Mouse (Mus musculus) gastrocnemius, adult 8-10 months (tissue): ENCODE results near the gene Lix1l. TPM values are rescaled to one million over a fixed set of nuclear protein-coding genes. Genes with fewer than 3 reads are reported as not detected.
A peak's percentile ranks its signal among the peaks of the same experiment; 100 is the strongest.
"Not testable (repeated sequence)": the region's sequence is repeated elsewhere in the genome, so short reads cannot be mapped to it uniquely, and the experiment has no call there.

Source experiments
- DNase-seq, 2 experiments: peaks; one replicate each; pipeline ENCODE4 v3.0.0; 2022; ENCODE audit warnings: low spot score in 2 of 2
- total RNA-seq, 4 experiments: library from RNA; stranded (reverse); gene quantifications; 2 replicates each; pipeline ENCODE4 v1.2.4; 2022

The Lix1l gene
- total RNA-seq, 4 experiments from 2014 or later, result 3.5 to 6.8 (median 4.4) TPM

- no peak for DNase-seq
Measured at GRCm38 (mm10) chr3:96581771-96582515, 19.0 kb upstream of the Lix1l start.

GRCm38 (mm10) chr3:96583386-96583785, 17.6 kb upstream of the Lix1l start:
- DNase-seq, result no peak

GRCm38 (mm10) chr3:96590657-96591056, 10.3 kb upstream of the Lix1l start:
- no peak for DNase-seq

GRCm38 (mm10) chr3:96593374-96593773, 7.6 kb upstream of the Lix1l start:
- no peak for DNase-seq

GRCm38 (mm10) chr3:96593790-96594560, 7.0 kb upstream of the Lix1l start, which contains the start of gene Polr3gl:
TSS of gene Polr3gl (minus strand) at chr3:96594181.
- peak; percentile 90 to 91 for DNase-seq

- no peak for DNase-seq
Measured at GRCm38 (mm10) chr3:96594851-96595250, 6.1 kb upstream of the Lix1l start.

- no peak for DNase-seq
Measured at GRCm38 (mm10) chr3:96595661-96596060, 5.3 kb upstream of the Lix1l start.

GRCm38 (mm10) chr3:96596228-96596707, 4.7 kb upstream of the Lix1l start, which contains the start of gene Ankrd34a:
TSS of gene Ankrd34a (plus strand) at chr3:96596636.
- peak; percentile 37 to 47 for DNase-seq

- no peak for DNase-seq
Measured at GRCm38 (mm10) chr3:96596855-96597254, 4.1 kb upstream of the Lix1l start.

GRCm38 (mm10) chr3:96597435-96597891, 3.5 kb upstream of the Lix1l start:
- DNase-seq, result peak in 1 of 2 experiments; percentile 15

GRCm38 (mm10) chr3:96598156-96599068, 2.5 kb upstream of the Lix1l start:
- peak; percentile 47 to 59 for DNase-seq

- no peak for DNase-seq
Measured at GRCm38 (mm10) chr3:96599069-96599393, 1.9 kb upstream of the Lix1l start.

- DNase-seq, result no peak
Measured at GRCm38 (mm10) chr3:96599411-96599810, 1.5 kb upstream of the Lix1l start.

GRCm38 (mm10) chr3:96601251-96601787, 370 bp downstream of the Lix1l start:
- peak; percentile 53 to 60 for DNase-seq

- DNase-seq, result peak in 1 of 2 experiments; percentile 28
Measured at GRCm38 (mm10) chr3:96601941-96602703, 1.2 kb downstream of the Lix1l start.

- no peak for DNase-seq
Measured at GRCm38 (mm10) chr3:96602704-96603084, 1.7 kb downstream of the Lix1l start.

- no peak for DNase-seq
Measured at GRCm38 (mm10) chr3:96603311-96603710, 2.4 kb downstream of the Lix1l start.

GRCm38 (mm10) chr3:96606007-96606406, 5.1 kb downstream of the Lix1l start:
- DNase-seq, result not testable (repeated sequence)

GRCm38 (mm10) chr3:96606618-96607017, 5.7 kb downstream of the Lix1l start:
- no peak for DNase-seq

GRCm38 (mm10) chr3:96617941-96618340, 17.0 kb downstream of the Lix1l start:
- no peak for DNase-seq
